Mouse (Mus musculus): ENCODE measurements at regions not wholly inside any gene's neighbourhood (a gene's known extent, or its start where the extent isn't known, plus 50 kb on each side); places are given as distances from the start of the nearest gene placed in this dataset.
A peak's percentile ranks its signal among the peaks of the same experiment; 100 is the strongest.
"Not testable (repeated sequence)": the region's sequence is repeated elsewhere in the genome, so short reads cannot be mapped to it uniquely, and the experiment has no call there.

DNA sequence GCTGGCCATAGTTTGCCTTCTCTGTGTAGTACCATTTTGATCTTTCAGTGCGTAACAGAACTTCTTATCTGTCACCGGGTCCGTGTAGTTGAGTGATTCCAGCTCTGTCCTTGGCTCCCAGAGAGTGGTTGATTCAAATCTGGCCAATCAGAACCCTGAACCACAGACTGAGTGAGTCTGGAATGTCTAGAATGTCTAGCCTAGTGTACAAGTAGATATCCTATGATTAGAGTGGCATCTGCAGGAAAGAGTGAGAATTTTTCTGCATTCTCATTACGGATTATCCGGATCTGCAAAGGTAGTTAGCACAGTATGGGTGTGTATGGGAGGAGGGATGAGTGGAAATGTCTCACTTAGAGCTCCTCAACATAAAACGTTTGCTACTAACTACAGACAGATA is 97.9 kb upstream of the Pdk4 start:
- Histone ChIP-seq H3K9ac (ENCODE audit: low read depth, poor library complexity, severe bottlenecking) (no peak overlapping the region), H3K36me3 (ENCODE audit: control insufficient read depth, insufficient read depth, low read length, poor library complexity, severe bottlenecking) (no peaks in the 10 kb centered on the region), H3K4me1 (ENCODE audit: control insufficient read depth, insufficient read depth, low read length) (no peaks in the 10 kb centered on the region), H3K27me3 (ENCODE audit: control insufficient read depth, insufficient read depth, low read length, poor library complexity, severe bottlenecking) (no peaks in the 10 kb centered on the region), H3K27ac (ENCODE audit: insufficient read depth, low read length) (no peak overlapping the region), H3K4me3 (ENCODE audit: low read depth, low read length) (no peak overlapping the region), H3K9me3 (replicated peaks; ENCODE audit: control insufficient read depth, insufficient read depth, low read length, poor library complexity, severe bottlenecking) (no peaks in the 10 kb centered on the region)
- TF ChIP-seq CTCF (IDR thresholded peaks at IDR 0.05; ENCODE audit: low read depth, low read length) (no peak), EP300 (IDR thresholded peaks at IDR 0.05; ENCODE audit: insufficient read depth, low read depth, low read length) (no peak), POLR2A (IDR thresholded peaks at IDR 0.05; ENCODE audit: insufficient read depth, low read length) (no peak)

DNA sequence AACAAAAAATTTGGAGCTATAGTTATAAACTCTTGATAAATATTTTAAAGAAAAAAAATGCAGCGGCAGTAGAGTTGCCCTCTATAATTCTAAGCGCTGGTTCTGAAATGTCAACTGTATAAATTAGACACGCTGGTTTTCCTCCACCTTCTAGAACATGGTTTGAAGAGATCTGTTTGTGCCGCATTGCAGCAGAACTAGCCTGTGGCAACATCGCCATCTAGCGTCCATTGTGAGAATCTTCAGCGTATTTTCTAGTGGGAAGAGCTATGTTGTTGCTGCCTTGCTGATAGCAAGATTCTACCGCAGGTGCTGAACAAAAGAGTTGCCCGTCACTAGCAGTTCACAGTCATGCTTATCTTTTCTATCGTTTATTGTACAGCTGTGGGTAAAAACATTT is 93.5 kb upstream of the Pdk4 start:
- Histone ChIP-seq H3K9ac (ENCODE audit: low read depth, poor library complexity, severe bottlenecking) (no peak overlapping the region), H3K4me1 (ENCODE audit: control insufficient read depth, insufficient read depth, low read length) (no peaks in the 10 kb centered on the region), H3K27me3 (ENCODE audit: control insufficient read depth, insufficient read depth, low read length, poor library complexity, severe bottlenecking) (no peaks in the 10 kb centered on the region), H3K36me3 (ENCODE audit: control insufficient read depth, insufficient read depth, low read length, poor library complexity, severe bottlenecking) (no peaks in the 10 kb centered on the region), H3K27ac (ENCODE audit: insufficient read depth, low read length) (no peak overlapping the region), H3K4me3 (ENCODE audit: low read depth, low read length) (no peak overlapping the region), H3K9me3 (replicated peaks; ENCODE audit: control insufficient read depth, insufficient read depth, low read length, poor library complexity, severe bottlenecking) (no peaks in the 10 kb centered on the region)
- TF ChIP-seq CTCF (IDR thresholded peaks at IDR 0.05; ENCODE audit: low read depth, low read length), result peak; percentile 81
- TF ChIP-seq EP300 (IDR thresholded peaks at IDR 0.05; ENCODE audit: insufficient read depth, low read depth, low read length), result no peak

DNA sequence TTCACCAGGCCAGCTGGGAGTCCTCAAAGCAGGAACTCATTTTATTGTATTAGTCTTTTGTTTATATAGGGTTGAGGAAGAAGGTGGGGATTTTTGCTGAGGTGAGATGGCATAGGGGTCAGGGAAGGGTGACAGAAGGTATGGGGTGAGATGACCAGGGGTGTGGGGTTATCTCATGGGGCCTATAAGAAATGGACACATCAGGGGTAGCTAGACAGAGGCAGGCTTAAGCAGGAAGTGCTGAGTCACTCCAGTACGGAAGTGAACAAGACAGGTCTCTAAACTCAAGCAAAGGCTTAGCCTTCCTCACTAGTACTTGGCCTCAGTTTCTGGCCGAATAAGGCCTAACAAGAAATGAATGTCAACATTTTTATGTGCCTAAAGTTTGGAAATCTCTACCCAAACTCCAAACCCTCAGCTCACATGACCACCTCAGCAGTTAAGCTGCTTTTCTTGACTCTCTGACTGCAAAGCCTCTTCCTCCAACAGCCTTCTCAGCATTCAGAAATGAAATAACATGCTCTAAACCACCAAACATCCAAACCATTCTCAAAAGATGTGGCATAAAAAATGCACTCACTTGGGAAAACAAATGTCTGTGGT is 86.9 kb upstream of the Pdk4 start:
- no peaks in the 10 kb centered on the region for H3K36me3 ChIP-seq (ENCODE audit: control insufficient read depth, insufficient read depth, low read length, poor library complexity, severe bottlenecking)
- no peak overlapping the region for H3K4me3 ChIP-seq (ENCODE audit: low read depth, low read length)
- TF ChIP-seq CTCF (IDR thresholded peaks at IDR 0.05; ENCODE audit: low read depth, low read length) (no peak), EP300 (IDR thresholded peaks at IDR 0.05; ENCODE audit: insufficient read depth, low read depth, low read length) (no peak), POLR2A (IDR thresholded peaks at IDR 0.05; ENCODE audit: insufficient read depth, low read length) (no peak)
- no peak overlapping the region for H3K9ac ChIP-seq (ENCODE audit: low read depth, poor library complexity, severe bottlenecking)
- H3K4me1 ChIP-seq (ENCODE audit: control insufficient read depth, insufficient read depth, low read length), result no peaks in the 10 kb centered on the region
- no peak overlapping the region for H3K27ac ChIP-seq (ENCODE audit: insufficient read depth, low read length)
- H3K27me3 ChIP-seq (ENCODE audit: control insufficient read depth, insufficient read depth, low read length, poor library complexity, severe bottlenecking), result no peaks in the 10 kb centered on the region
- H3K9me3 ChIP-seq (replicated peaks; ENCODE audit: control insufficient read depth, insufficient read depth, low read length, poor library complexity, severe bottlenecking), result peaks cover 6% of the 10 kb centered on the region; the same call in 1 of the 2 replicates

DNA sequence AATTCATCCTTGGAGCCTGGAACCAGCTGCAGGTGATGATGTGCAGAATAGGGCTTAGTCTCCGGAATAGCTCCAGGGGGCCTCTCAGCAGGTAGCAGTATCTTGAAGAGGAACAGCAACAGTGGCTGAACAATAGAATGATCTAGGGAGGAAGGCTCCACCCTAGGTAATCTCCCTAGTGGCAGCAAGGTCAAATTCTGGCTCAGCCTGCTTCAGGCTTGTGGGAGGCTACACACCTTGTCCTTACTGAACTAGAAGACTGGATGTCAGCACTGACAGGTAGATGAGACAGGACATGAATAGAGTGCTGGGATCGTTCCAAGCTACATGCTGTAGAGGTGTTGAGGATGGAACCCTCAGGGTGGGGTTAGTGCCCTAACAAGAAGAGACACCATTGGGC is 80.8 kb upstream of the Pdk4 start:
- H3K4me1 ChIP-seq (ENCODE audit: control insufficient read depth, insufficient read depth, low read length); H3K9me3 ChIP-seq (replicated peaks; ENCODE audit: control insufficient read depth, insufficient read depth, low read length, poor library complexity, severe bottlenecking); H3K36me3 ChIP-seq (ENCODE audit: control insufficient read depth, insufficient read depth, low read length, poor library complexity, severe bottlenecking); H3K9ac ChIP-seq (ENCODE audit: low read depth, poor library complexity, severe bottlenecking); H3K4me3 ChIP-seq (ENCODE audit: low read depth, low read length); H3K27me3 ChIP-seq (ENCODE audit: control insufficient read depth, insufficient read depth, low read length, poor library complexity, severe bottlenecking): not testable (repeated sequence)
- peak; percentile 84 for TF ChIP-seq EP300 (IDR thresholded peaks at IDR 0.05; ENCODE audit: insufficient read depth, low read depth, low read length)
- peak overlapping the region; percentile 83 for H3K27ac ChIP-seq (ENCODE audit: insufficient read depth, low read length)

DNA sequence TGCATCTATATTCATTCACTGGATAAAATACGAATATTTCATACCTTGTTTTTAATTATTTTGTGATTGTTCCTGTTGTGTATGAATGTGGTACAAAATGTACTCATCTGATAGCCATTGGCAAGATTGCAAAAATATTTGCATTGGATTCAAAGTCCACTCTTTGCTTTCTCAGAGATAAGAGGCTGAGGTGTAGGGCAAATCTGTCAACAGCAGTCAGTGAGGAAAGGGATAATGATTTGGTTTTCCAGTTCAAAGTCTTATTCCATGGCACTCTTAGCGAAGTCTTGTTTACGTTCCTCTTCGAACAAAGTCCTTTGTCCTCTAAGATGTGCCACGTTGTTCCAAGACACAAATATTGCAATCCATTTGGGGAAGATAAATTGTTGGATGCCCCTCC is 70.5 kb upstream of the Pdk4 start:
- no peak for TF ChIP-seq CTCF (IDR thresholded peaks at IDR 0.05; ENCODE audit: low read depth, low read length)
- TF ChIP-seq POLR2A (IDR thresholded peaks at IDR 0.05; ENCODE audit: insufficient read depth, low read length), result no peak
- TF ChIP-seq EP300 (IDR thresholded peaks at IDR 0.05; ENCODE audit: insufficient read depth, low read depth, low read length), result no peak
- Histone ChIP-seq H3K4me3 (ENCODE audit: low read depth, low read length) (no peak overlapping the region), H3K9ac (ENCODE audit: low read depth, poor library complexity, severe bottlenecking) (no peak overlapping the region), H3K27ac (ENCODE audit: insufficient read depth, low read length) (no peak overlapping the region), H3K27me3 (ENCODE audit: control insufficient read depth, insufficient read depth, low read length, poor library complexity, severe bottlenecking) (no peaks in the 10 kb centered on the region), H3K4me1 (ENCODE audit: control insufficient read depth, insufficient read depth, low read length) (no peaks in the 10 kb centered on the region), H3K9me3 (replicated peaks; ENCODE audit: control insufficient read depth, insufficient read depth, low read length, poor library complexity, severe bottlenecking) (no peaks in the 10 kb centered on the region), H3K36me3 (ENCODE audit: control insufficient read depth, insufficient read depth, low read length, poor library complexity, severe bottlenecking) (no peaks in the 10 kb centered on the region)

DNA sequence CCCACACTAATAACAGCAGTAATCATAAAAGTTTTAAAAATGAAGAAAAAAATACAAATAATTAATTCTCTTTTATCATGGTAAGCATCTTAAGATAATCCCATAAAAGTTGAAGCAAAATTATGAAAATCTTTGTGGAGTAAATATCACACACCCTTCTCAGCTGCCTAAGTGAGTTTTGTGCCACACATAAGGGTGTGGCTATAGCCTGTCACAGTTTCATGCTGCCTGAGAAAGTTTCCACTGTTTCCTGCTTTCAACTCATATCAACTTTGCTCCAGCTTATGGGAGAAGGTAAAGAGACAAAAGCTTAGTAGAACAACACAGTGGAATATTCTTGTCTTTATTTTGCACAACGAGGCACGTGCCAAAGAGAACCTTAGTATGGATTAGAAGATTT is 68.9 kb upstream of the Pdk4 start:
- no peak for TF ChIP-seq CTCF (IDR thresholded peaks at IDR 0.05; ENCODE audit: low read depth, low read length)
- TF ChIP-seq POLR2A (IDR thresholded peaks at IDR 0.05; ENCODE audit: insufficient read depth, low read length), result no peak
- TF ChIP-seq EP300 (IDR thresholded peaks at IDR 0.05; ENCODE audit: insufficient read depth, low read depth, low read length), result no peak
- no peak overlapping the region for H3K27ac ChIP-seq (ENCODE audit: insufficient read depth, low read length)

More for the DNA sequence above, 68.9 kb upstream of the Pdk4 start:
- no peak overlapping the region for H3K4me3 ChIP-seq (ENCODE audit: low read depth, low read length)
- H3K4me1 ChIP-seq (ENCODE audit: control insufficient read depth, insufficient read depth, low read length), result no peaks in the 10 kb centered on the region
- no peaks in the 10 kb centered on the region for H3K36me3 ChIP-seq (ENCODE audit: control insufficient read depth, insufficient read depth, low read length, poor library complexity, severe bottlenecking)
- H3K9me3 ChIP-seq (replicated peaks; ENCODE audit: control insufficient read depth, insufficient read depth, low read length, poor library complexity, severe bottlenecking), result no peaks in the 10 kb centered on the region
- H3K9ac ChIP-seq (ENCODE audit: low read depth, poor library complexity, severe bottlenecking), result no peak overlapping the region
- no peaks in the 10 kb centered on the region for H3K27me3 ChIP-seq (ENCODE audit: control insufficient read depth, insufficient read depth, low read length, poor library complexity, severe bottlenecking)

Data from ES-Bruce4 (cell line).